Mouse (Mus musculus): ENCODE measurements around the gene Olfr12.

DNA sequence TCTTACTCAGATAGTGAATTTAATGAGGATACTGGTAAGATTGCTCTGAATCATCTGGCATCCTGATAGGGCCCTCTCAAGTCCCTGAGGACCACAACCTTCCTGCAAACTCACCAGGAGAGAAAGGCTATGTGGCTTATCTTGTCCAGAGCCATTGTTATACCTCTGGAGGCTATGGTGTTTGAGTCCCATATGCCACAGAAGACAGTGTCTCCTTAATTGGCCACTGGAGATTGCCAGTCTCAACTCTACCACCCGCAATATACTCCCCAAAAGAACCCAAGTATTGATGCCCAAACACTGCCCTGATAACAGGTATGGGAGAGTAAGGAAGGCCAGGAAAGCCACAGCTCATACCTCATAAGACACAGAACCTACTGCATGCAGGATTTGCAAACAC is 12.1 kb upstream of the Olfr12 start, which contains the start of gene Olfr1410:
- TF ChIP-seq GATA1 (IDR thresholded peaks at IDR 0.05; ENCODE audit: borderline replicate concordance, low read length) (no peak), FLI1 (IDR thresholded peaks at IDR 0.05; ENCODE audit: low read length) (no peak)
